In the genomic region with DNA sequence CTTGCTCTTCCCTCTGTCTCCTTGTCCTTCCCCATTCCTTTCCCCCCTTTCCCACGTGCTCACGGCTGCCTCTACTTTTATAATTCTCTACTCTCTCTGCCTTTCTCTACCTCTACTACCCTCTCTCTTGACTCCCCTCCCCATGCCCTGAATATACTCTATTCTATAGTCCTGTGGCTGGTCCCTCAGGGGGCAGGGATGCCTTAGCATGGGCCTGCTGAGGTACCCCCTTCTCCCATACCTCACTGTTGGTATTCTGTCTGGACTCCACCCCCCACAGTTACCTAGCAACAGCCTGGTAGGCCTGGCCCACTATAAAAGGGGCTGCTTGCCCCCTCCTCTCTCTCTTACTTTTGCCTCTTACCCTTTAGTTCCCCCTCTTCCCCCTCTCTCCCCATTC, we compare ENCODE assay signal across 20 mouse cellular contexts. TPM values are rescaled to one million over a fixed set of nuclear protein-coding genes. Genes with fewer than 3 reads are reported as not detected.
DNase-seq lines count a peak whose midpoint lies in the region; ATAC-seq and TF ChIP-seq lines count a peak whose summit lies in the region.
"Had no signal": no experiment of that assay in that cellular context is flagged by ENCODE, and none has a peak within 500 bp of the region (broad histone marks: within the 10 kb centered on the region; RNA-seq: fewer than 3 reads in every experiment).

No protein-coding gene starts in this region.

- H3K27me3 ChIP-seq in hindbrain, embryonic 15.5 days: no peaks in the 10 kb centered on the region
- no peaks in the 10 kb centered on the region for H3K27me3 ChIP-seq in hindbrain, embryonic 11.5 days (ENCODE audit: control insufficient read depth, insufficient read depth, low read length)
- H3K27me3 ChIP-seq in E14TG2a.4 (ENCODE audit: insufficient read depth, low read length): no peaks in the 10 kb centered on the region
- no peaks in the 10 kb centered on the region for H3K27me3 ChIP-seq in embryonic facial prominence, embryonic 15.5 days
- H3K27me3 ChIP-seq: forebrain, embryonic 15.5 days; neural tube, embryonic 12.5 days had no signal

- ATAC-seq in hindbrain, embryonic 15.5 days (ENCODE audit: low FRiP score, low read depth): no peak
- ATAC-seq in hindbrain, embryonic 11.5 days (ENCODE audit: low FRiP score): no peak
- no peak for ATAC-seq in embryonic facial prominence, embryonic 15.5 days (ENCODE audit: insufficient number of reproducible peaks, low FRiP score, low TSS enrichment, low read depth)
- ATAC-seq: forebrain, embryonic 15.5 days; hindbrain, embryonic 16.5 days; intestine, embryonic 16.5 days had no signal

- H3K27ac ChIP-seq in hindbrain, embryonic 15.5 days (replicated peaks): 0 out of 2 replicates have a peak overlapping the region, but pooled peaks have one; percentile 99
- no peak overlapping the region for H3K27ac ChIP-seq in hindbrain, embryonic 11.5 days (ENCODE audit: low read depth, low read length)
- H3K27ac ChIP-seq in embryonic facial prominence, embryonic 15.5 days (replicated peaks): peak overlapping the region; percentile 39; the same call in 1 of the 2 replicates
- H3K27ac ChIP-seq: neural tube, embryonic 12.5 days had no signal

- DNase-seq in cerebellum, adult 9-11 months: peak; percentile 48
- DNase-seq in cerebellum, postnatal 25 days: no peak
- no peak for DNase-seq in hindbrain, embryonic 11.5 days (ENCODE audit: low spot score)
- DNase-seq in urinary bladder, postnatal 25 days (ENCODE audit: low spot score): no peak
- DNase-seq in urinary bladder, postnatal 14 days (ENCODE audit: low spot score): no peak
- DNase-seq: cerebellum, adult 8-10 months; gastrocnemius, postnatal 25 days; heart, postnatal 10 days; kidney, postnatal 4 days; layer of hippocampus, adult 9-11 months; lung, embryonic 14.5 days; lung, postnatal 36 days; thymus, adult 2 months had no signal

- no peak overlapping the region for H3K4me3 ChIP-seq in hindbrain, embryonic 15.5 days
- H3K4me3 ChIP-seq in hindbrain, embryonic 11.5 days (ENCODE audit: low read depth, low read length): no peak overlapping the region
- peak overlapping the region; percentile 17; the same call in 1 of the 2 replicates for H3K4me3 ChIP-seq in E14TG2a.4 (replicated peaks; ENCODE audit: low read length)
- no peak overlapping the region for H3K4me3 ChIP-seq in embryonic facial prominence, embryonic 15.5 days (replicated peaks)

- H3K9me3 ChIP-seq in hindbrain, embryonic 15.5 days: no peaks in the 10 kb centered on the region
- H3K9me3 ChIP-seq in hindbrain, embryonic 11.5 days (ENCODE audit: control insufficient read depth, low read length): no peaks in the 10 kb centered on the region
- H3K9me3 ChIP-seq in E14TG2a.4 (ENCODE audit: low read length): no peaks in the 10 kb centered on the region
- H3K9me3 ChIP-seq in embryonic facial prominence, embryonic 15.5 days (replicated peaks): no peaks in the 10 kb centered on the region
- H3K9me3 ChIP-seq: forebrain, embryonic 15.5 days; neural tube, embryonic 12.5 days had no signal

- H3K9ac ChIP-seq in hindbrain, embryonic 15.5 days: no peak overlapping the region
- no peak overlapping the region for H3K9ac ChIP-seq in hindbrain, embryonic 11.5 days (ENCODE audit: low read depth, low read length)
- H3K9ac ChIP-seq in embryonic facial prominence, embryonic 15.5 days: no peak overlapping the region
- H3K9ac ChIP-seq: neural tube, embryonic 12.5 days had no signal

- H3K36me3 ChIP-seq in hindbrain, embryonic 15.5 days: peaks cover 21% of the 10 kb centered on the region
- H3K36me3 ChIP-seq in hindbrain, embryonic 11.5 days (ENCODE audit: control insufficient read depth, insufficient read depth, low read length): no peaks in the 10 kb centered on the region
- H3K36me3 ChIP-seq in E14TG2a.4 (ENCODE audit: insufficient read depth, low read length): peaks cover 34% of the 10 kb centered on the region
- peaks cover 33% of the 10 kb centered on the region for H3K36me3 ChIP-seq in embryonic facial prominence, embryonic 15.5 days

- peaks cover 27% of the 10 kb centered on the region for H3K4me1 ChIP-seq in hindbrain, embryonic 15.5 days (replicated peaks)
- peaks cover 4% of the 10 kb centered on the region; the same call in 1 of the 2 replicates for H3K4me1 ChIP-seq in hindbrain, embryonic 11.5 days (replicated peaks; ENCODE audit: control insufficient read depth, insufficient read depth, low read length)
- peaks cover 58% of the 10 kb centered on the region for H3K4me1 ChIP-seq in E14TG2a.4 (replicated peaks; ENCODE audit: low read depth, low read length)
- H3K4me1 ChIP-seq in embryonic facial prominence, embryonic 15.5 days: peaks cover 13% of the 10 kb centered on the region

- 45% methylated on average over 2 of the region's 2 CpGs for WGBS in hindbrain, embryonic 15.5 days
- 64% methylated on average over 2 of the region's 2 CpGs for WGBS in hindbrain, embryonic 11.5 days
- WGBS in embryonic facial prominence, embryonic 15.5 days: 58% methylated on average over 2 of the region's 2 CpGs

- H3K4me2 ChIP-seq in hindbrain, embryonic 15.5 days: no peak overlapping the region
- H3K4me2 ChIP-seq in hindbrain, embryonic 11.5 days (replicated peaks; ENCODE audit: low read depth, low read length): no peak overlapping the region
- no peak overlapping the region for H3K4me2 ChIP-seq in embryonic facial prominence, embryonic 15.5 days (replicated peaks)

- TF ChIP-seq CTCF in E14TG2a.4 (conservative IDR thresholded peaks at IDR 0.05; ENCODE audit: low read length): no peak

RNA-seq across cellular contexts. Expression of a gene that starts 1.2 kb away (rescaled TPM):
- 109 and 110 TPM in 2 replicates for polyA plus RNA-seq in hindbrain, embryonic 15.5 days (2015; fragmentation: Nextera tagmentation; extraction: Ambion mirVana)
- polyA plus RNA-seq in hindbrain, embryonic 11.5 days (2014; fragmentation: Nextera tagmentation; extraction: Ambion mirVana): 83.4 and 87.4 TPM in 2 replicates
- 74.8 and 77.9 TPM in 2 replicates for polyA plus RNA-seq in embryonic facial prominence, embryonic 15.5 days (2015; fragmentation: Nextera tagmentation; extraction: Ambion mirVana)

RNA-seq across cellular contexts. Expression of a gene that starts 34.8 kb away (rescaled TPM):
- 25.8 and 26.8 TPM in 2 replicates for polyA plus RNA-seq in hindbrain, embryonic 15.5 days (2015; fragmentation: Nextera tagmentation; extraction: Ambion mirVana)
- polyA plus RNA-seq in hindbrain, embryonic 11.5 days (2014; fragmentation: Nextera tagmentation; extraction: Ambion mirVana): 43.1 and 43.2 TPM in 2 replicates
- 26.3 and 26.9 TPM in 2 replicates for polyA plus RNA-seq in embryonic facial prominence, embryonic 15.5 days (2015; fragmentation: Nextera tagmentation; extraction: Ambion mirVana)

RNA-seq across cellular contexts. Expression of a gene that starts 35.0 kb away (rescaled TPM):
- polyA plus RNA-seq in hindbrain, embryonic 15.5 days (2015; fragmentation: Nextera tagmentation; extraction: Ambion mirVana): 46.3 and 47.4 TPM in 2 replicates
- polyA plus RNA-seq in hindbrain, embryonic 11.5 days (2014; fragmentation: Nextera tagmentation; extraction: Ambion mirVana): 76.1 and 87.4 TPM in 2 replicates
- 51.8 and 55.4 TPM in 2 replicates for polyA plus RNA-seq in embryonic facial prominence, embryonic 15.5 days (2015; fragmentation: Nextera tagmentation; extraction: Ambion mirVana)
